Mouse (Mus musculus) T-helper 2 cell (primary cell): ENCODE data around the gene Kansl2.
"Not testable (repeated sequence)": the region's sequence is repeated elsewhere in the genome, so short reads cannot be mapped to it uniquely, and the experiment has no call there.

Source experiments
- in situ Hi-C: fragments of 300-600 bp; cut with MboI, MseI; formaldehyde crosslinking; loops from one replicate; pipeline ENCODE4 v1.15.1; 2025; ENCODE audit warnings: high pct_unique_total_duplicates

Kansl2 gene

GRCm38 (mm10) chr15:98537923-98538322, 3.9 kb upstream of the Kansl2 start:
- in situ Hi-C loops: loop anchor here (10.0 kb wide), 1 partner anchor 723 kb away; no protein-coding TSS in a partner anchor

- in situ Hi-C loops: loop anchor here (10.0 kb wide), 1 partner anchor 722 kb away; no protein-coding TSS in a partner anchor
Measured at GRCm38 (mm10) chr15:98536828-98537510, 2.9 kb upstream of the Kansl2 start.

- in situ Hi-C loops: loop anchor here (10.0 kb wide), 1 partner anchor 721 kb away; no protein-coding TSS in a partner anchor
Measured at GRCm38 (mm10) chr15:98535921-98536320, 1.9 kb upstream of the Kansl2 start.

GRCm38 (mm10) chr15:98533035-98533531, 981 bp downstream of the Kansl2 start:
- in situ Hi-C loops: loop anchor here (10.0 kb wide), 1 partner anchor 718 kb away; no protein-coding TSS in a partner anchor

GRCm38 (mm10) chr15:98532281-98532680, 1.8 kb downstream of the Kansl2 start:
- in situ Hi-C loops: loop anchor here (10.0 kb wide), 1 partner anchor 717 kb away; no protein-coding TSS in a partner anchor

GRCm38 (mm10) chr15:98528066-98528563, 5.9 kb downstream of the Kansl2 start:
- in situ Hi-C loops: no loop called here

GRCm38 (mm10) chr15:98527056-98527771, 6.8 kb downstream of the Kansl2 start:
- in situ Hi-C loops: no loop called here

GRCm38 (mm10) chr15:98526057-98526456, 8.0 kb downstream of the Kansl2 start:
- in situ Hi-C loops: no loop called here

GRCm38 (mm10) chr15:98521245-98521644, 12.8 kb downstream of the Kansl2 start:
- in situ Hi-C loops: no loop called here

GRCm38 (mm10) chr15:98517380-98518355, 16.4 kb downstream of the Kansl2 start:
- in situ Hi-C loops: no loop called here

GRCm38 (mm10) chr15:98514845-98515244, 19.2 kb downstream of the Kansl2 start:
- in situ Hi-C loops: not testable (repeated sequence)

- in situ Hi-C loops: no loop called here
Measured at GRCm38 (mm10) chr15:98514146-98514545, 19.9 kb downstream of the Kansl2 start.

- in situ Hi-C loops: not testable (repeated sequence)
Measured at GRCm38 (mm10) chr15:98513676-98514075, 20.4 kb downstream of the Kansl2 start.

- in situ Hi-C loops: no loop called here
Measured at GRCm38 (mm10) chr15:98512799-98513321, 21.2 kb downstream of the Kansl2 start.

GRCm38 (mm10) chr15:98512232-98512631, 21.8 kb downstream of the Kansl2 start:
- in situ Hi-C loops: no loop called here

- in situ Hi-C loops: no loop called here
Measured at GRCm38 (mm10) chr15:98511386-98511928, 22.6 kb downstream of the Kansl2 start.

- in situ Hi-C loops: no loop called here
Measured at GRCm38 (mm10) chr15:98510438-98511385, 23.4 kb downstream of the Kansl2 start.

GRCm38 (mm10) chr15:98509387-98509786, 24.7 kb downstream of the Kansl2 start:
- in situ Hi-C loops: no loop called here

- in situ Hi-C loops: no loop called here
Measured at GRCm38 (mm10) chr15:98507321-98507720, 26.7 kb downstream of the Kansl2 start.
